In the genomic region with DNA sequence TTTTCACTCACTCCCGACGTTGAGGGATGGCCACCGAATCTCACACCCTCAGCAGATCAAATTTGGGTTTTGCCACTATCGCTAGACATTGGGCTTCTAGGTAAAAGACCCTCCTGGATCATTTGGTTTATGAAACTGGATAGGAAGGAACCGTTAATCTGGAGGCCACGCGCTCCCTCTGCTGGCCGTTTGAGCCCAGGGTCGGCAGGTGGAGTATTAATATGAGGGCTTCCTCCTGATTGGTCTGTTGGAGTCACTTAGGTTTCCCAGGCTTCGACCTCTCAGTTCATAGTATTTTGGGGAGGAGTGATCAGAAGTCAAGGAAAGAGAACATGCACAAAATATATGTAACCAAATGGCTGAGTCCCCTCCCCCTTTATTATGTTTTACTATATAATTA, we compare ENCODE assay signal across 8 mouse cellular contexts. TPM values are rescaled to one million over a fixed set of nuclear protein-coding genes. Genes with fewer than 3 reads are reported as not detected.
DNase-seq lines count a peak whose midpoint lies in the region; ATAC-seq lines count a peak whose summit lies in the region.

No protein-coding gene starts in this region.

- no peaks in the 10 kb centered on the region for H3K4me1 ChIP-seq in kidney, embryonic 15.5 days
- H3K4me1 ChIP-seq in midbrain, embryonic 15.5 days = no peaks in the 10 kb centered on the region

- H3K4me2 ChIP-seq in kidney, embryonic 15.5 days = no peak overlapping the region
- no peak overlapping the region for H3K4me2 ChIP-seq in midbrain, embryonic 15.5 days

- H3K9ac ChIP-seq in kidney, embryonic 15.5 days = no peak overlapping the region
- H3K9ac ChIP-seq in midbrain, embryonic 15.5 days = no peak overlapping the region

- no peak overlapping the region for H3K27ac ChIP-seq in kidney, embryonic 15.5 days
- H3K27ac ChIP-seq in midbrain, embryonic 15.5 days = no peak overlapping the region

- 44% methylated on average over 10 of the region's 10 CpGs for WGBS in kidney, embryonic 15.5 days
- 47% methylated on average over 10 of the region's 10 CpGs for WGBS in midbrain, embryonic 15.5 days

- no peaks in the 10 kb centered on the region for H3K9me3 ChIP-seq in kidney, embryonic 15.5 days (replicated peaks)
- H3K9me3 ChIP-seq in midbrain, embryonic 15.5 days = no peaks in the 10 kb centered on the region

- no peaks in the 10 kb centered on the region for H3K27me3 ChIP-seq in kidney, embryonic 15.5 days
- H3K27me3 ChIP-seq in midbrain, embryonic 15.5 days (replicated peaks) = no peaks in the 10 kb centered on the region

- H3K36me3 ChIP-seq in kidney, embryonic 15.5 days = no peaks in the 10 kb centered on the region
- no peaks in the 10 kb centered on the region for H3K36me3 ChIP-seq in midbrain, embryonic 15.5 days (replicated peaks)

- no peak for ATAC-seq in kidney, embryonic 15.5 days (replicated peaks; ENCODE audit: low FRiP score)
- ATAC-seq in cerebellum, adult (ENCODE audit: insufficient number of reproducible peaks, low FRiP score, low TSS enrichment) = peak; percentile 28; the same call in 1 of the 2 replicates
- peak; percentile 54; the same call in 1 of the 2 replicates for ATAC-seq in midbrain, embryonic 15.5 days (replicated peaks)

- no peak overlapping the region for H3K4me3 ChIP-seq in kidney, embryonic 15.5 days (replicated peaks)
- H3K4me3 ChIP-seq in midbrain, embryonic 15.5 days = no peak overlapping the region

- peak; percentile 48 for DNase-seq in kidney, adult 18-20 months
- DNase-seq in ES-CJ7 (ENCODE audit: low read depth, low spot score) = peak; percentile 50
- peak; percentile 33 to 36 for DNase-seq in frontal cortex, postnatal 25 days (ENCODE audit: low spot score in 2 of 2)
- DNase-seq in layer of hippocampus, postnatal 14 days (ENCODE audit: low spot score in 2 of 2) = peak; percentile 37 to 59
- no peak for DNase-seq in spleen, adult 12 weeks (ENCODE audit: low spot score)

RNA-seq across cellular contexts. Expression of a gene that starts 2.5 kb away (rescaled TPM):
- polyA plus RNA-seq in kidney, embryonic 15.5 days (2015; fragmentation: Nextera tagmentation; extraction: Ambion mirVana) = 10.2 and 11.3 TPM in 2 replicates
- total RNA-seq in layer of hippocampus, postnatal 14 days (2021) = 10 to 100 TPM; 22.8 to 23.5 TPM
- polyA plus RNA-seq in midbrain, embryonic 15.5 days (2015; fragmentation: Nextera tagmentation; extraction: Ambion mirVana) = 31.4 and 31.6 TPM in 2 replicates

RNA-seq across cellular contexts. Expression of a gene that starts 34.0 kb away (rescaled TPM):
- 23.9 and 26.5 TPM in 2 replicates for polyA plus RNA-seq in kidney, embryonic 15.5 days (2015; fragmentation: Nextera tagmentation; extraction: Ambion mirVana)
- 10 to 100 TPM in 1 of 2 experiments, 1 to 10 TPM in 1; 7.8 to 11.6 TPM for total RNA-seq in layer of hippocampus, postnatal 14 days (2021)
- polyA plus RNA-seq in midbrain, embryonic 15.5 days (2015; fragmentation: Nextera tagmentation; extraction: Ambion mirVana) = 19.3 and 19.7 TPM in 2 replicates
